Mouse (Mus musculus) cerebellum, adult 2 months (tissue): ENCODE data around the gene Fntb. TPM values are rescaled to one million over a fixed set of nuclear protein-coding genes. Genes with fewer than 3 reads are reported as not detected.

Experiments
- DNase-seq, 2 experiments: peaks; one replicate each; pipeline ENCODE4 v3.0.0; 2021
- H3K27ac ChIP-seq: fragments of 200-500 bp; 2 replicates; pipeline ENCODE4 v1.5.1; 2012; ENCODE audit warnings: low read length, control low read depth, inconsistent platforms; ENCODE audit not compliant: insufficient read depth
- H3K27me3 ChIP-seq: fragments of 200-500 bp; 2 replicates; pipeline ENCODE4 v1.6.1; 2012; ENCODE audit warnings: inconsistent platforms, mild to moderate bottlenecking, low read length, moderate library complexity; ENCODE audit not compliant: control insufficient read depth, insufficient read depth
- H3K4me1 ChIP-seq: fragments of 200-500 bp; 2 replicates; pipeline ENCODE4 v1.6.1; 2011; ENCODE audit warnings: low read length; ENCODE audit not compliant: control insufficient read depth, insufficient read depth
- H3K4me3 ChIP-seq: fragments of 200-500 bp; replicated peaks from 2 replicates; pipeline ENCODE3; 2011; ENCODE audit warnings: mild to moderate bottlenecking, low read depth, low read length, control low read depth; ENCODE audit not compliant: insufficient read depth
- CTCF ChIP-seq: fragments of 200-500 bp; IDR thresholded peaks from 2 replicates; pipeline ENCODE4 v1.5.1; 2011; ENCODE audit warnings: low read depth, mild to moderate bottlenecking, control low read depth, low read length, moderate library complexity, borderline replicate concordance; ENCODE audit not compliant: insufficient read depth
- POLR2A ChIP-seq: fragments of 200-500 bp; IDR thresholded peaks from 2 replicates; pipeline ENCODE4 v1.6.1; 2011; ENCODE audit warnings: low read length, control low read depth, borderline replicate concordance; ENCODE audit not compliant: insufficient read depth
- WGBS: fragments of 180-500 bp; shearing (Covaris S2); methylation state at CpG from one replicate; pipeline ENCODE4 v1.1.7; 2018; 5-methylcytosine and 5-hydroxymethylcytosine counted together
- polyA plus RNA-seq: library from polyadenylated mRNA; depleted of rRNA; stranded (reverse); fragments of >200 nt; gene quantifications from 2 replicates; pipeline ENCODE4 v1.2.3, GENCODE M21; 2012

The Fntb gene
- polyA plus RNA-seq, 1 experiment, result 55.9 TPM

DNA sequence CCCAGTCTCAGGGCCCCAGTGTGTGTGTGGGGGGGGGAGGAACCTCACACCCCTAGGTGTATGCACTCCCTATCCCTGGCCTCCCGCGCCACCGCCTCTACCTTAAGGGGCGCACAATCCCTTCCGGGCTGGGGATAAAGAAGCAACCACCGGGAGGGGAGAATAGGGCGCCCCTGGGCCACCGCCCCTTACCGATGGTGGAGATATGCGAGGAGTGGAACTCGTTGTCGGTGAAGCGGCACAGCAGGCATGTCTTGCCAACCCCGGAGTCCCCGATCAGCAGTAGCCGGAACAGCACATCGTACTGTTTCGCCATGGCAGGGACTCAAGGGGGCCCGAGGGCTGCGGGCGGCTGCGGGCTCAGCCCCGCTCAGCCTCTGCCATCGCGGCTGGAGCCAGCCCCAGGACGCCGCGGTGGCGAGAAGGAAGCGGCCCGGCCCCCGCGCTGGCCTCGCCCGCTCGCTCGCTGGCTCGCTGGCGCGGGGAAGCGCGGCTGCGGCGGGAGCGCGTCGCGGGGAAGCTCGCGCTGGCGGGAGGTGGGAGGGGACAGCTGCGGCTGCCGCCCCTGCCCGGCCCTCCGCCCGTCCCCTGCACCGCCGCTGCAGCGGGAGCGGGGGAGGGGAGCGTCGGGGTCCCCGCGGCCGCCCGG is 56.7 kb downstream of the Fntb start:
- no peaks in the 10 kb centered on the region for H3K27me3 ChIP-seq

DNA sequence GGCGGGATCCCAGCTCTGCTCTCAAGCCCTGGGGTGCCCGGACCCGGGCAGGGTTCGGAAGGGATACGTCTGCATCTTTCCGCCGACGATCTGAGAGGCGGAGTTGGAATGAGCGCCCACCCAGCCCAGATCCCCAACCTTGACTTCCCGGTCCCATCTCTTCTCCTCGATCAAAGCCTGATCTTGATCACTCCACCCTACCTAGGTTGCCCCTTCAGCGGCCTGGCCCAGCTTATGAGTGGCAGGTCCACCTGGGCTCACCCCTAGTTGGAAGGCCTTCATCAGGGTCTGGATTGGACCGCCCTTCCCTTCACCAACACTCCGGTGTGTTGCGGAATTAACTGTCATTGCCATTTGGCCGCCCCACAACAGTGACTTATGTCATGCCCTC is 57.3 kb downstream of the Fntb start, which contains the start of gene Rab15:
Rab15 (minus strand) TSS at position 258 of the 391 bp plus-strand sequence.
- H3K4me1 ChIP-seq, result peaks cover 22% of the 10 kb centered on the region; the same call in 1 of the 2 replicates
- peak within 1 kb of the TSS; percentile 98 for H3K27ac ChIP-seq
- 2% methylated on average over 17 of the region's 17 CpGs for WGBS
- peak; percentile 63 to 76 for DNase-seq
- peak within 1 kb of the TSS; percentile 73 for H3K4me3 ChIP-seq
- H3K27me3 ChIP-seq, result no peaks in the 10 kb centered on the region
- TF ChIP-seq CTCF (no peak), POLR2A (peak; percentile 40)

More for the DNA sequence above, 56.7 kb downstream of the Fntb start:
- H3K4me1 ChIP-seq, result peaks cover 27% of the 10 kb centered on the region; the same call in 1 of the 2 replicates
- H3K4me3 ChIP-seq, result peak overlapping the region; percentile 73
- peak; percentile 71 to 80 for DNase-seq
- no peak for TF ChIP-seq CTCF
- peak; percentile 1; the same call in 1 of the 2 replicates for TF ChIP-seq POLR2A
- H3K27ac ChIP-seq, result peak overlapping the region; percentile 98
- under 1% methylated on average over 58 of the region's 66 CpGs for WGBS

DNA sequence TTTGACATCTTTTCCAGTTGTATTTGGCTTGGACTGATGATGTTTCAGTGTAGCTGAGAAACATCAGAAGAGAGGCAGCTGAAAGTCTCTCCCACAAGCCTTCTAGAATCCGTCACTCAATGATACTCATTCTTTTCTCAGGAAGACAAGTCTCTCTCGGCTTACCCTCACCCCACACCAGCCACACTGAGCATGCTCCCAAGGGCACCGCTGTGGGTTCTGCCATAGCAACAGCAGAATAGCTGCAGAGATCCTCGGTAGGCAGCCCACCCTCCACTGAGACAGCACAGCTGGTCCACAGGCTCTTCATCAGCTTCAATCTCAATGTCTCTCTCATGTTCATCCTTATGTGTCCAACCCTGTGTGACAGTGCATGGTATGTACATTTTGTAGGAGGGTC is 59.9 kb downstream of the Fntb start:
- WGBS, result 67% methylated on average over 4 of the region's 4 CpGs
- DNase-seq, result no peak
- TF ChIP-seq POLR2A (no peak), CTCF (no peak)

DNA sequence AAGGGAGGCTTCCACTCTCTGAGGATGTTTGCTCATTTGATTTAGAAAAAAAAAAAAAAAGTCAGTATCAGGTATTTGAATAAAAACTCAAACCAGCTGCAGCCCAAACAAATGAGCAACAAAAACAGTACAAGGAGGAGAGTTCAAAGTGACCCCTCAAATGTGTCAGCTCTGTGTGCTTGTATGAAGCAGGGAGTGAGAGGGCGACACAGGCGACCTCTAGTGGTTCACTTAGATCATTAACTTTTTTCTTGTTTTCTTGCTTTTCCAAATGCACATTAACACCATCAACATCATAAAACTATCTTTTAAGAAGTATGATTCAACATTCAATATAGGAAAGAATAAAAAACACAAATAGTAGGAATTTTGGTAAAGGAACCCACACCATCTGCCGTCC is 67.3 kb downstream of the Fntb start:
- TF ChIP-seq CTCF, result peak; percentile 85
- TF ChIP-seq POLR2A, result no peak
- no peak overlapping the region for H3K27ac ChIP-seq
- peak; percentile 36 to 63 for DNase-seq
- 4% methylated on average over 3 of the region's 3 CpGs for WGBS
- no peaks in the 10 kb centered on the region for H3K4me1 ChIP-seq
- no peak overlapping the region for H3K4me3 ChIP-seq
- no peaks in the 10 kb centered on the region for H3K27me3 ChIP-seq

More for the DNA sequence above, 59.9 kb downstream of the Fntb start:
- Histone ChIP-seq H3K4me1 (peaks cover 3% of the 10 kb centered on the region; the same call in 1 of the 2 replicates), H3K27me3 (no peaks in the 10 kb centered on the region), H3K4me3 (no peak overlapping the region), H3K27ac (no peak overlapping the region)

DNA sequence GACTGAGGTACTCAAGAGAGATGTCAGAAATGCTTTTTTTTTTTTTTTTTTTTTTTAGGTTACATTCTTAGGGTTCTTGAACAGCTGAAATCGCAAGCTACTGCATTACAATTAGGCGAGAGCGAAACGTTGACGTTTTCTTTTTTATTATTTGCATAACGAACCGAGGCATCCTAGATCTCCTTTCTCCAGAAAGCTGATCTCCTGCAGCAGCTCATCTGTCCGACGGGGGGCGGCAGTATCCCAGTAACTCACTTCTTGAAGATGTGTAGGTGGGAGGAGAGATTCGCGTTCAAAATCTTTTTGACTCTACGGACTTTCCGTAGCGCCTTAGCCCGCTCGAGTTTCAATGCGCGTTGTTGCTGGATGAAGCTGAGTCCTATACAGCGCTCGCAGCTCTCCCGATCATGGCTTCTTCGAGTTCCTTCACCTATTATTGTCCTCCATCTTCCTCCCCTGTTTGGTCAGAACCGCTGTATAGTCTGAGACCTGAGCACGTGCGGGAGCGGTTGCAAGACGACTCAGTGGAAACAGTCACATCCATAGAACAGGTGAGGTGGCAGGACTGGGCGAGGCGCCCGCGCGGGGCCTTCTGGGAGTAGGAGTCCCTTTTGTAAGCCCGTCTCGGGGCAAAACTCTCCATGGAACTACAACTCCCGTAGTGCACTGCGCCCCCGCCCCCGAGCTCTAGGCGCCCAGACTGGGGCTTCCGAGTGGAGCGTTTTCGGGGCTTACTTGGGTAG is 71.9 kb downstream of the Fntb start:
- peak overlapping the region; percentile 89 for H3K4me3 ChIP-seq
- under 1% methylated on average over 43 of the region's 43 CpGs for WGBS
- no peak for TF ChIP-seq POLR2A
- TF ChIP-seq CTCF, result peak; percentile 87
- H3K27me3 ChIP-seq, result no peaks in the 10 kb centered on the region
- H3K4me1 ChIP-seq, result peaks cover 23% of the 10 kb centered on the region
- DNase-seq, result peak; percentile 100
- peak overlapping the region; percentile 88 for H3K27ac ChIP-seq

DNA sequence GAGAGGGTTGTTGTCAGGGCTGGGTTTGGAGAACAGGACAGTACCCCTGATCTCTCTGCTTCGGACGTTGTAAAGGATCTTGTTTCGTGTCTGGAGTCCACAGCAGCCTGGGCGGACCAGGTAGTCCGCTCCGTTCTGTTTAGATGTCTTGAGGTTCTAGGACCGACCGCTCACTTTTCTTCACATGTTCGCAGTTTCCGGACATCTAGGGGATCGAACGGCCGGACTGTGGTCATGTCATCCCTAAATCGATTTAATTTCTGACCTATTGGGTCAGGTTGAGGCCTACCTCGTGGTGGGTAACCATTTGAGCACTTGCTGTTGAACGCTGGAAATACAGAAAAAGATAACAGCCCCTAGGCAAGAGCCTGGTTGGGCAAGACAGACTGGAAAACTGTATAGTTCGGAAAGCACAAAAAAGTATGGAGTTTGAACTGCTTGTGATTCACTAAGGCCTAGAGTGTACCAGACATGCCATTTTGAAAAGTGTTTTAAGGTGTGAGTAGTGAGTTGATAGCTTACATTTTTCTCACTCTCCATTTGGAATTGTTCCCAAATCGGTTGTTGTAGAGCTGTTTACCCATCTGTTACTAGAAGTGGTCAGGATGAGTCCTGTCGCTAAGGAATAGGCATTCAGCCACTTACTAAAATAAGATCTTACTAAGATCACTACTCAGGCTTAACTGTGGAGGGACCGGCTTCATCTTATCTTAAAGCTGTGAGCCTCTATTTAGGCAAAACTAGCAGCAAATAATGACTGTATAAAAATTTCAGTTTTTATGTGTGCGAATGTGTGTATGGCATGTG is 72.7 kb downstream of the Fntb start:
- peaks cover 23% of the 10 kb centered on the region for H3K4me1 ChIP-seq
- WGBS, result 4% methylated on average over 21 of the region's 21 CpGs
- peak overlapping the region; percentile 89 for H3K4me3 ChIP-seq
- TF ChIP-seq POLR2A (peak; percentile 43; the same call in 1 of the 2 replicates), CTCF (no peak)
- peak in 1 of 2 experiments; percentile 62 for DNase-seq
- H3K27me3 ChIP-seq, result no peaks in the 10 kb centered on the region
- H3K27ac ChIP-seq, result peak overlapping the region; percentile 88

DNA sequence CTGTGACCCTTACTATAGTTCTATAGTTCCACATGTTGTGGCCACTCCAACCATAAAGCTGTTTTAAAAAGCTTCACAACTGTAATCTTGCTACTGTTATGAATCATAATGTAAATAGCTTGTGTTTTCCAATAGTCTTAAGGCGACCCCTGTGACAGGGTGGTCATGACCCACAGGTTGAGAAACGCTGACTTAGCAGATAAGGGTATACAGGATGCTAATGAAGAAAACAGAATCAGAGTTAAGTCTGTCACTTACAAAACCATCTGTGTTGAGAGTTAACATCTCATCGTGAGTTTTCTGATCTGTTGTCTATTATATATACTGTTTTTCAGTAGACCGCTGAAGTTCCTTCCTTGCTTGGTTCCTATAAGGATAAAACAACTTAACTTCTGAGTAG is 73.9 kb downstream of the Fntb start:
- Histone ChIP-seq H3K4me1 (peaks cover 23% of the 10 kb centered on the region), H3K27ac (peak overlapping the region; percentile 55; the same call in 1 of the 2 replicates), H3K27me3 (no peaks in the 10 kb centered on the region), H3K4me3 (no peak overlapping the region)
- no peak for DNase-seq
- WGBS, result 92% methylated on average over 4 of the region's 4 CpGs
- TF ChIP-seq POLR2A (no peak), CTCF (no peak)
